Mouse (Mus musculus) heart, embryonic 16.5 days (tissue): ENCODE results near the gene Prss53. TPM values are rescaled to one million over a fixed set of nuclear protein-coding genes. Genes with fewer than 3 reads are reported as not detected.

ENCODE experiments used
- ATAC-seq: fragments of 200-750 bp; cut with Nextera tagmentation; replicated peaks from 2 replicates; pipeline ENCODE4 v1.8.0; 2017; ENCODE audit warnings: moderate number of reproducible peaks; ENCODE audit not compliant: insufficient read depth, low FRiP score; ENCODE audit errors: extremely low read depth
- H3K27ac ChIP-seq: fragments of 300-500 bp; sonication (generic); 2 replicates; pipeline ENCODE4 v1.5.1; 2014; ENCODE audit warnings: mild to moderate bottlenecking, low read length, control low read depth, moderate library complexity
- H3K27me3 ChIP-seq: fragments of 300-500 bp; sonication (generic); 2 replicates; pipeline ENCODE4 v1.6.1; 2014; ENCODE audit warnings: low read length, mixed read lengths; ENCODE audit not compliant: control insufficient read depth, insufficient read depth
- H3K36me3 ChIP-seq: fragments of 300-500 bp; sonication (generic); 2 replicates; pipeline ENCODE4 v1.6.1; 2014; ENCODE audit not compliant: control insufficient read depth, insufficient read depth
- H3K4me1 ChIP-seq: fragments of 300-500 bp; sonication (generic); 2 replicates; pipeline ENCODE4 v1.6.1; 2014; ENCODE audit warnings: low read length, mixed read lengths; ENCODE audit not compliant: control insufficient read depth, insufficient read depth
- H3K4me2 ChIP-seq: fragments of 300-500 bp; sonication (generic); 2 replicates; pipeline ENCODE4 v1.6.1; 2014; ENCODE audit warnings: low read depth, mild to moderate bottlenecking, control low read depth, low read length
- H3K4me3 ChIP-seq: fragments of 300-500 bp; sonication (generic); 2 replicates; pipeline ENCODE4 v1.5.1; 2014; ENCODE audit warnings: mild to moderate bottlenecking, control low read depth, low read length
- H3K9ac ChIP-seq: fragments of 300-500 bp; sonication (generic); 2 replicates; pipeline ENCODE4 v1.6.1; 2014; ENCODE audit warnings: low read length, control low read depth
- H3K9me3 ChIP-seq: fragments of 300-500 bp; sonication (generic); replicated peaks from 2 replicates; pipeline ENCODE4 v1.6.1; 2016; ENCODE audit warnings: low read length; ENCODE audit not compliant: control insufficient read depth
- WGBS: fragments of 180-500 bp; shearing (Covaris S2); extraction: QIAGEN DNeasy Blood & Tissue Kit; methylation state at CpG from one replicate; pipeline ENCODE4 v1.1.7; 2014; 5-methylcytosine and 5-hydroxymethylcytosine counted together
- polyA plus RNA-seq: library from polyadenylated mRNA; unstranded; fragments of >200 nt; fragmentation: Nextera tagmentation; extraction: Ambion mirVana; gene quantifications from 2 replicates; pipeline ENCODE4 v1.2.1, GENCODE M21; 2015

The Prss53 gene
- polyA plus RNA-seq, 1 experiment from 2014 or later: 1.8 TPM

DNA sequence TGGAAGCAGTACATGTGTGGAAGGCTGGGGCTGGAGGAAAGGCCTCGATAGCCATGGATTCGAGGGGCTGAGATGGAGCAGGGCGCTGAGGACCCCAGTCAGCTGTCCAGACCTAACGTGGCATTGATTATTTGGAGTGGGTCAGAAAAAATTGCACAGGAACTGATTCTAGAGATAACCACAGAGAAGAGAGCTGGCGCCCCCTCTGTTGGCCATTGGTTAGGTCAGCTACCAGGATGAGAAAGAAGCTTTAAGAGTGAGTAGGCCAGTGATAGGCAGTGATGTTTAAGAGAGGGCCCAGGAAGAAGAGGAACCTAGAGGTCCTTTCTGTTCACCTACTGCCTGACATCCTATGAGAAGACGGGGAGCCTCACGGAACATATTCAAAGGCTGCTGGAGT, 28.5 kb upstream of the Prss53 start:
- H3K27me3 ChIP-seq: no peaks in the 10 kb centered on the region
- no peak overlapping the region for H3K27ac ChIP-seq
- ATAC-seq: no peak
- no peaks in the 10 kb centered on the region for H3K4me1 ChIP-seq
- peaks cover 12% of the 10 kb centered on the region for H3K36me3 ChIP-seq
- WGBS: 74% methylated on average over 7 of the region's 7 CpGs
- H3K9me3 ChIP-seq: no peaks in the 10 kb centered on the region
- H3K4me3 ChIP-seq: no peak overlapping the region
- H3K4me2 ChIP-seq: no peak overlapping the region
- no peak overlapping the region for H3K9ac ChIP-seq

DNA sequence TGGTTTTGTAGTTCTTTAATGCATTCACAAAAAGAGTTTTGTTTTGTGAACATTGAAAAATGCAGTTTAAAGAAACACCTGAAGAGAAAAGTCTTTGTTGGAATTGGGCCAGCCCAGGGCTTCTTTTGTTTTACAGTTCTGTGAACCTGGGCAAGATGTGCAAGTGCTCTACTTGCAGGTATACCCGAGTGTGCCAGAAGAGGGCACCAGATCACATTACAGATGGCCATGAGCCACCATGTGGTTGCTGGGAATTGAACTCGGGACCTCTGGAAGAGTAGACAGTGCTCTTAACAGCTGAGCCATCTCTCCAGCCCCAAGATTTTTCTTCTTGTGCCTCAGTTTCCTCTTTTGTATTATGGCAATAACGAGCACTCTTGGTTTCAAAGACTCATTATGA, 27.4 kb upstream of the Prss53 start:
- Histone ChIP-seq H3K36me3 (peaks cover 12% of the 10 kb centered on the region), H3K4me2 (no peak overlapping the region), H3K9me3 (no peaks in the 10 kb centered on the region), H3K27me3 (no peaks in the 10 kb centered on the region), H3K9ac (no peak overlapping the region), H3K4me1 (peaks cover 1% of the 10 kb centered on the region), H3K27ac (no peak overlapping the region), H3K4me3 (no peak overlapping the region)
- ATAC-seq: no peak
- 55% methylated on average over 3 of the region's 3 CpGs for WGBS

DNA sequence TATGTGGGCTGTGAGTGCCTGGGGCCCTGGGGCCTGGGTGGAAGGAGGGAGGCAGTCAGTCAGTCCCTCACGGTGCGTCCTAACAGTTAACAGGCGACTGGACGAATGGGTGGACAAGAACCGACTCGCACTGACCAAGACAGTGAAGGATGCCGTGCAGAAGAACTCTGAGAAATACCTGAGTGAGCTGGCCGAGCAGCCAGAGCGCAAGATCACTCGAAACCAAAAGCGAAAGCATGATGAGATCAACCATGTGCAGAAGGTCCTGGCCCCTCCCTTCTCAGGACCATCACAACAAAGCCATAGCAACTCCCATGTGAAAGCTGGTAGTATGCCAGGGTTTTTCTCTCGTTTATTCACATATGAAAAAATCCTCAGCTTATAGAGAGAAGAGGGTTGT, 24.5 kb upstream of the Prss53 start:
- 90% methylated on average over 12 of the region's 12 CpGs for WGBS

DNA sequence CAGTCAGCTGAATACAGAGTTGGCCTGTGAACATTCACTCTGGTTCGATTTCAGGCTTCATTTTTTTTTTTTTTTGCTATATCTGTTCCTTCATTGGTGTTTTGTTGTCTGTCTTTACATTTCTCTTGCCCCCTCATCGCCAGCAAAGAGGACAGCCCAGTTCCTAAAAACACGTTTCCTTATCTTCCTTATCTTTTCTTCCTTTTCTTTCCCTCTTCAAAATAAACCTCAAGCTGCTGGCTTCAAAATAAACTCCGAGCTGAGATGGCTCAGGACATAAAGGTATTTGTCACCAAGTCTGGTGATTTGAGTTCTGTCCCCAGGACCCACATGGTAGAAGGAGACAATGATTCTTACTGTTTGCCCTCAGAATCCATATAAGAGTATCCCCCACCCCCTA, 22.2 kb upstream of the Prss53 start:
- H3K4me2 ChIP-seq: peak overlapping the region; percentile 74
- no peaks in the 10 kb centered on the region for H3K9me3 ChIP-seq
- H3K27ac ChIP-seq: no peak overlapping the region; the same call in 1 of the 2 replicates
- ATAC-seq: no peak
- peak overlapping the region; percentile 91 for H3K9ac ChIP-seq
- H3K27me3 ChIP-seq: no peaks in the 10 kb centered on the region
- WGBS: 13% methylated on average over 4 of the region's 4 CpGs
- peaks cover 7% of the 10 kb centered on the region for H3K4me1 ChIP-seq
- H3K36me3 ChIP-seq: peaks cover 34% of the 10 kb centered on the region
- H3K4me3 ChIP-seq: peak overlapping the region; percentile 94

More for the DNA sequence above, 24.5 kb upstream of the Prss53 start:
- no peak overlapping the region for H3K27ac ChIP-seq
- no peaks in the 10 kb centered on the region for H3K27me3 ChIP-seq
- peaks cover 12% of the 10 kb centered on the region for H3K36me3 ChIP-seq
- no peak overlapping the region for H3K9ac ChIP-seq
- peaks cover 7% of the 10 kb centered on the region for H3K4me1 ChIP-seq
- H3K4me3 ChIP-seq: no peak overlapping the region
- no peak overlapping the region for H3K4me2 ChIP-seq
- ATAC-seq: no peak
- H3K9me3 ChIP-seq: no peaks in the 10 kb centered on the region

DNA sequence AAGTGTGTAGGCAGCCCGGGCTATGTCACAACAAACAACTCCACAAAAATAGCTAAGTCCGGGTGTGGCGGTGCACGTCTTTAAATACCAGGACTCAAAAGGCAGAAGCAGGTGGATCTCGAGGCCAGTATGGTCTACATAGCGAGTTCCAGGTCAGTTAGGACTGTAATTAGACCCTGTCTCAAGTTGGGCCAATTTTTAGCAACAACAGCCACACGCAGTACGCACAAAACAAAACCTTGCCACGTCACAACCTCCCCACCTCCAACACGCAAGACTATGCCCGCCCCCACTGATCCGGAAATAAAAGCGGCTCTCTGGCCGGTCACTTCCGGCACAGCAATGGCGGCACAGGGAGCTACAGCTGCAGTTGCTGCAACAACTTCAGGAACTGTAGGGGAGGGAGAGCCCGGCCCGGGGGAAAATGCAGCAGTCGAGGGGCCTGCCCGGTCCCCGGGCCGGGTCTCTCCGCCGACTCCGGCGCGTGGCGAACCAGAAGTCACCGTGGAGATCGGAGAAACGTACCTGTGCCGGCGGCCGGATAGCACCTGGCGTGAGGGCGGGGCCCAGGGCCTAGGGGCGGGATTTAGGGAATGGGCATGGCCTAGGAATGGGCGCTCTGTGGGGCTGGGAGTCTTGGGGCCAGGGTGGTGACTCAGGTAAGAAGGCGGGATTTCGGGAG, 21.6 kb upstream of the Prss53 start, which contains the start of gene Kat8:
Kat8 (plus strand) TSS at position 327 of the 682 bp plus-strand sequence.
- WGBS: 1% methylated on average over 40 of the region's 40 CpGs
- peaks cover 36% of the 10 kb centered on the region for H3K36me3 ChIP-seq

DNA sequence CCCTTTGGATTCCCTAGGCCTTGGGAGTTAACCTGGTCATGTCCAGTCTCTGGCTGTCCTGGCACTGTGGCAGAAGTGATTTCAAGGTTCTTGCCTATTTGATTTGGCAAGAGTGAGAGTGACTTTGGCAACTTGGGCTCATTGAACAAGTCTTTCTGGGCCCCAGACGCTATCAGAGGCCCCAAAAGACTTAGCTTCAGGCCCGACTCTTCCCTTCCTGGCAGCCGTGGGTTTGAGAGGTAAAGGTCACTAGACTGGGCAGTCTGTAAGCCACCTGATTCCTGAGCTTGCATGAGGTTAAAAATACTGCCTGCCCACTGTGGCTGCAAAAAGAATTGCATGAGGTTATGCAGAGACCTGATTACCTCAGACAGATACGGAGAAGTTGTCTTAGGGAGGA, 17.9 kb upstream of the Prss53 start:
- H3K9me3 ChIP-seq: no peaks in the 10 kb centered on the region
- no peaks in the 10 kb centered on the region for H3K27me3 ChIP-seq
- no peak overlapping the region for H3K4me2 ChIP-seq
- no peak overlapping the region for H3K9ac ChIP-seq
- no peak overlapping the region for H3K27ac ChIP-seq
- 87% methylated on average over 4 of the region's 4 CpGs for WGBS
- H3K36me3 ChIP-seq: peaks cover 50% of the 10 kb centered on the region
- ATAC-seq: no peak
- H3K4me1 ChIP-seq: peaks cover 16% of the 10 kb centered on the region
- H3K4me3 ChIP-seq: no peak overlapping the region

More for the DNA sequence above, 21.6 kb upstream of the Prss53 start, which contains the start of gene Kat8:
- peak within 1 kb of the TSS; percentile 83 for H3K27ac ChIP-seq
- ATAC-seq: peak; percentile 93
- peak within 1 kb of the TSS; percentile 91 for H3K9ac ChIP-seq
- peak within 1 kb of the TSS; percentile 94 for H3K4me3 ChIP-seq
- H3K27me3 ChIP-seq: no peaks in the 10 kb centered on the region
- peak within 1 kb of the TSS; percentile 74 for H3K4me2 ChIP-seq
- H3K9me3 ChIP-seq: no peaks in the 10 kb centered on the region
- H3K4me1 ChIP-seq: peaks cover 7% of the 10 kb centered on the region

DNA sequence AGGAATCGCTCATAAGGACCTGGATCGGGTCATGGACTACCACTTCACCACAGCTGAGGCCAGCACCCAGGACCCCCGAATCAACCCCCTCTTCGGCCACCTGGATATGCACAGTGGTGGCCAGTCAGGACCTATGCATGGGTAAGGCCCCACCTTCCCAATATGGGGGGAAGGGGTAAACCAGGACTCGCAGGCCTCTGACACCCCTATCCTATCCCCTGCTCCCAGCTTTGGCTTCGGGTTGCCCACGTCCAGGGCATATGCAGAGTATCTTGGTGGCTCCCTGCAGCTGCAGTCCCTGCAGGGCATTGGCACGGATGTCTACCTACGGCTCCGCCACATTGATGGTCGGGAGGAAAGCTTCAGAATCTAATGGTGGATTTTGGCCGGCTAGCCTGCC, 17.2 kb upstream of the Prss53 start:
- 94% methylated on average over 12 of the region's 12 CpGs for WGBS

DNA sequence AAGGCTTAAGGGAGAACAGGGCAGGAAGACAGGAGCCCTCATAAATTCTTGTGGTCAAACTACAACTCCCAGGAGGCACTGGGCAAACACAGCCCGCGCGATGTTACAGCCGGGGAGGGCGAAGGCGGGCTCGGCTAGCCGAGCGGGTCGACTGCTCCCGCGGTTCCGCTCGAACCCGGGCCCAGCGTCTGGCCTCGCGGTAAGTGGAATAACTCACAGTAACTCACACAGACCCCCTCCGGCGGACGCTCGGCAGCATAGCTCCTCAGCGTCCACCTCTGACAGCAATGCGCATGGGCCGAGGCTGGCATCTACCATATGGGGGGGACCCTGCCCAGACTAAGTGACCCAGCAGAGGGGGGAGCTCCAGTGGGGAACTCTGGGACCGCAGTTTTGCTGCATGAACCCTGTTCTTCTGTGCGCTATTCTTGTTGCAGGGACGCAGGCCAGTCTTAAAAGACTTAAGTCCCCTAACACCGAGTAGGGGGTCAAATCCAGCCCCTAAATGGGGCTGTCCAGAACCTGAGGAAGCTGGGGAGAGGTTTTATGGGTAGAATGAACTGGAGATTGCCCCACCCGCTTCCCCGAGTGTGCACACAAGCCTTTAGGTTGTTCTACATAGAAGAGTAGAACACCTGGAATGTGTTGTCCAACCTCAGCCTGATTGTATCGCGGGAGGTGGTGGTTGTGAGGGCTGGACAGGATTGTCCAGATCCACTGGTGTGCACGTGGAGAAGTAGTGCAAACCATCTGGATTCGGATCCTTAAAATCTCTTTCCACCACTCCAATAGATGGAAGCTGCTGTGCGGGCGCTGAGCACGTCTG, 13.4 kb upstream of the Prss53 start, which contains the start of gene Bckdk:
Bckdk (plus strand) TSS at position 112 of the 826 bp plus-strand sequence.
- 5% methylated on average over 38 of the region's 38 CpGs for WGBS
- peaks cover 41% of the 10 kb centered on the region for H3K36me3 ChIP-seq
- H3K4me3 ChIP-seq: peak within 1 kb of the TSS; percentile 91
- H3K27ac ChIP-seq: peak within 1 kb of the TSS; percentile 84
- H3K4me1 ChIP-seq: peaks cover 8% of the 10 kb centered on the region
- peak within 1 kb of the TSS; percentile 73 for H3K4me2 ChIP-seq
- H3K9me3 ChIP-seq: no peaks in the 10 kb centered on the region
- peak within 1 kb of the TSS; percentile 95 for H3K9ac ChIP-seq
- H3K27me3 ChIP-seq: no peaks in the 10 kb centered on the region
- peak; percentile 90 for ATAC-seq

More for the DNA sequence above, 17.2 kb upstream of the Prss53 start:
- H3K27ac ChIP-seq: no peak overlapping the region
- H3K4me1 ChIP-seq: peaks cover 12% of the 10 kb centered on the region
- no peak overlapping the region for H3K9ac ChIP-seq
- H3K36me3 ChIP-seq: peaks cover 50% of the 10 kb centered on the region
- no peak overlapping the region for H3K4me3 ChIP-seq
- H3K9me3 ChIP-seq: no peaks in the 10 kb centered on the region
- no peak for ATAC-seq
- no peak overlapping the region for H3K4me2 ChIP-seq
- H3K27me3 ChIP-seq: no peaks in the 10 kb centered on the region

DNA sequence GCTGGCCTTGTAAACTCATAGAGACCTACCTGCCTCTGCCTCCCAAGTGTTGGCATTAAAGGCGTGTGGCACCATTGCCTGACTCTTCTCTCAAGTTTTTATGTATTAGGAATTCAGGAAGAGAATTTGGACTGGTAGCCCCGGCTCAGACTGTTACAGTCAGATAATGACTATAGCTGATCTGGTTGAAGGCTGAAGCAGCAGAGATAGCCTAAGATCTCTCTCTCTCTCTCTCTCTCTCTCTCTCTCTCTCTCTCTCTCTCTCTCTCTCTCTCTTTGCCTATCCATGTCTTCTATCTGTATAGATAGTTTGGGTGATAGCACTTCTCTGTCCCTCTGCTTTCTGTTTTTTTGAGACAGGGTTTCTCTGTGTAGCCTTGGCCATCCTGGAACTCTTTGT, 11.0 kb upstream of the Prss53 start:
- no peaks in the 10 kb centered on the region for H3K27me3 ChIP-seq
- ATAC-seq: no peak
- no peak overlapping the region for H3K4me3 ChIP-seq
- H3K9ac ChIP-seq: no peak overlapping the region
- no peaks in the 10 kb centered on the region for H3K9me3 ChIP-seq
- peaks cover 8% of the 10 kb centered on the region for H3K4me1 ChIP-seq
- peaks cover 17% of the 10 kb centered on the region for H3K36me3 ChIP-seq
- WGBS: 62% methylated on average over 2 of the region's 2 CpGs
- H3K4me2 ChIP-seq: no peak overlapping the region
- H3K27ac ChIP-seq: no peak overlapping the region
